Mouse (Mus musculus) kidney, adult 8-10 months (tissue): Measurements from ENCODE around the gene Anapc7.
"Not testable (repeated sequence)": the region's sequence is repeated elsewhere in the genome, so short reads cannot be mapped to it uniquely, and the experiment has no call there.

Source experiments
- DNase-seq, 2 experiments: peaks; one replicate each; pipeline ENCODE4 v3.0.0; 2022

Anapc7 gene

GRCm38 (mm10) chr5:122452194-122452593 is 30.7 kb downstream of the Anapc7 start:
- DNase-seq: no peak

- peak; percentile 28 to 53 for DNase-seq
These were observed 31.7 kb downstream of the Anapc7 start for GRCm38 (mm10) chr5:122453188-122453587.

GRCm38 (mm10) chr5:122454442-122454841 is 32.9 kb downstream of the Anapc7 start:
- no peak for DNase-seq

- no peak for DNase-seq
These were observed 33.4 kb downstream of the Anapc7 start for GRCm38 (mm10) chr5:122454883-122455282.

GRCm38 (mm10) chr5:122455584-122455983 is 34.1 kb downstream of the Anapc7 start:
- DNase-seq: no peak

DNA sequence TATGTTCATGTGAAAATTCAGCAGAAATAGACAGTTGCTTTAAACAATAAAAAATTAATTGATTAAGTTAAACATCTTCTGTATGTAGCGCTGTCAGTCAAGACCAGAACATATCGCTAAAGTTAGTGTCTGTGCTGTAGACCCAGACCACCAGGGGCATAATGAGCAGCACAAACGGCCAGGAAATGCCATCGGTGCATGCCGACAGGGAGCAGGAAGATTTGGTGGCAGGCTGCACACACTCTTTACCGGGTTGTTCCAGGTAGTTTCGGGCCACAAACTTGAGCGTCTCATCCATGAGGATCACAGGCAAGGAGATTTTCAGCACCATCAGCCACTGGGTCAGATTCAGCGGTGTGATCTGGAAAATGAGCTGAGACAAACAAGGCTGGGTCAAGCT is 35.6 kb downstream of the Anapc7 start:
- DNase-seq: not testable (repeated sequence)

DNA sequence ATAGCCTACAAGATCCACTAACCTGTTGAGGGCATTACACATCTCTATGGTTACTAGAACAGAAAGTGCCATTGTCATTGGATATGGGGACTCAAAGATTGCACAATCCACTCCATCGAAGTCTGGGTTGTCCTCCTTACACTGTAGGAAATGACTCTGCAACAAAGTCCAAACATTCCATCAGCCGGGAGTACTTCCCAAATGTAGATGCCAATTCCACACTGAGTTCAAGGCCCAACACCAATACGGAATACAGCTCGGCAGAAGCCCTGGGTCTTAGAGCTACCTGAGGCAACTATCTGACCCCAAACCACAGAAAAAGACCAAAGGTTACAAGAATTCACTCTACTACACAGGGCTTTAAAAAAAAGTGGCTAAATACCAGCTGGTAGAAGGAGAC is 36.6 kb downstream of the Anapc7 start:
- no peak for DNase-seq

DNA sequence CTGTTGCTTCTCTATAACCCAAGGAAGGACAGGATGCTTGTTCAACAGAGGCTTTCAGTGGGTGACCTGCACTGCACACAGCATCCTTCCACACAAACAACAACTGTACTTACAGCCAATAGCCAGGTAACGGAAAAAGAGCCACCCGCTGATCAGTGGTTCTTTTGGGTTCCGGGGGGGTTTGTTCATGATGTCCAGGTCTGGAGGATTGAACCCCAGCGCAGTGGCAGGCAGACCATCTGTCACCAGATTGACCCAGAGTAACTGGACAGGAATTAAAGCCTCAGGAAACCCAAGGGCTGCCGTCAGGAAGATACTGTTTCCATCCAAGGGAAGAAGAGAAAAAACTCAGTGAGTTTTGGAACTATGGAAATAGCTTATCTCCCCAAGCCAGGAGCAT is 37.8 kb downstream of the Anapc7 start:
- no peak for DNase-seq

DNA sequence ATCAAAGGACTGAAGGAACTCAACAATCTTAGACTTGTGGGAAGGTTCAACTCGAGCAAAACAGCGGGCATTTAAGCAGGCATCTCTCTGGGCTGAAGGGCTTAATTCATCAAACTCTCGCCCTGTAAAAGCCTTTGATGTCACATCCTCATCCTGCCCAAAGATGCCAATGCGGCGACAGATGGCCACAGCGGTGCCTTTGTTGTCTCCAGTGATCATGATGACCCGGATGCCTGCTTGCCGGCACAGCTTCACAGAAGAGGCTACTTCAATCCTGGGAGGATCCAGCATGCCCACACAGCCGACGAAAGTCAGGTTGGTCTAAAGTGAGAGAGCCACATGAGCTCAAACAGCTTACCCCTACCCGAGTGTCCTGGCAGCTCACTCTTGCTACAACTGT is 39.2 kb downstream of the Anapc7 start:
- DNase-seq: no peak

- no peak for DNase-seq
These were observed 39.9 kb downstream of the Anapc7 start for GRCm38 (mm10) chr5:122461431-122461830.

- DNase-seq: no peak
These were observed 50.2 kb downstream of the Anapc7 start for GRCm38 (mm10) chr5:122471658-122472057.

DNA sequence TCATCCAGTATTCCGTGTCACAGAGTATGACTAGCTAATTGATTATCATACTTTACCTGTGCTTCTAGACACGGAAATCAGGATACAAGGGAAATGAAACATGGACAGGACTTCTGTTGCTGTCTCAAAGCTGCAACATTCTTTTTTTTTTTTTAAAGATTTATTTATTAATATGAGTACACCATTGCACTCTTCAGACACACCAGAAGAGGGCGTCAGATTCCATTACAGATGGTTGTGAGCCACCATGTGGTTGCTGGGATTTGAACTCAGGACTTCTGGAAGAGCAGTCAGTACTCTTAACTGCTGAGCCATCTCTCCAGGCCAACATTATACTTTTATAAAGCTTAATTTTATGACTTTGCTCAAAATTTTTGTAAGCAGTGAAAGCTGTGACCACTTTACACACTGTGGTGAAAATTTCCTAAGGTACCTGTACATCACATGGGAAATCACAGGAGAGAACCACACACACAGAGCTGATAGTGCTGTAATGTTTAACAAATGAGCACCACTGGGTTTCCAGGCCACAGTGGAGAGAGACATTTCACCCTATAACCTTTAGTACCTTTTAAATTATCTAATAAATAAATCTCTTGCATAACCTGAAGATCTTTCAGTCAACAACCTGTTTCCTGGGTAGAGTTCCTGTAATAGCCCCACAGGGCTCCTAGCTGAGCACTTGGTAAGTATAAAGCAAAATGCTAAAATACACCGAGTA is 53.3 kb downstream of the Anapc7 start:
- DNase-seq: no peak

- DNase-seq: no peak
These were observed 54.6 kb downstream of the Anapc7 start for GRCm38 (mm10) chr5:122476078-122476477.

DNA sequence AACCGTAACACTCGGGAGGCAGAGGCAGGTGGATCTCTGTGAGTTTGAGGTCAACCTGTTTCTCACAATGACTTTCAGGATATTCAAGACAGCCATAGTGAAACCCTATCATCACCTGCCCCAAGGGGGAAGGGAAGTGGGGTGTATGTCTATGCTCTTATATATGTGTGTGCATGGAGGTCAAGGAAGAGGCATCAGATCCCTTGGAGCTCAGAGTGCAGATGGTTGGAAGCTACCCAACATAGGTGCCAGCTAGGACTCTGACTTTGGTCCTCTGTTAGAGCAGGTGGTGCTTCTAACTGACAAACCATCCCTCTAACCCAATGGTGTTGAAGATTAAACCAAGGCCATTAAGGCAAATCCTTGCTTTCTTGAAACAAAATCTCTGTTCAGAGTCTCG is 56.0 kb downstream of the Anapc7 start:
- DNase-seq: no peak

DNA sequence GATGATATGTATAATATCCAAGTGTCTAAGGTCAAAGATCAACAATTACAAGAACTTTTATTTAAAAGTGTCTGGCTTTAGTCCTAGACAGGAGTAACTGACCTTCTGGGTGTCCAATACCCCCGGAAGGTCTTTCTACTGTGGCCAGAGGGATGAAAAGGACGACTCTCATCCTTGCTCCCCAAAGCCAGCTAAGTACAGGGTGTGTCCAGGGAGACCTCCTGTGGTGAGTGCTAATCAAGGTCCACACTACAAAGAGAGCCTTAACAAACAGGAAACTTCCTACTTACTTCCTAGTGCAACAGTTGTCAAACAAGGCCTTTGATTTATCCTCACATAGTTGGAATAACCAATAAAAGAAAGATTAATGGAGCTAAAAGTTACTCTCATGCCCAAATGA is 57.6 kb downstream of the Anapc7 start:
- DNase-seq: no peak

- peak in 1 of 2 experiments; percentile 68 for DNase-seq
These were observed 60.4 kb downstream of the Anapc7 start for GRCm38 (mm10) chr5:122481844-122482243.

DNA sequence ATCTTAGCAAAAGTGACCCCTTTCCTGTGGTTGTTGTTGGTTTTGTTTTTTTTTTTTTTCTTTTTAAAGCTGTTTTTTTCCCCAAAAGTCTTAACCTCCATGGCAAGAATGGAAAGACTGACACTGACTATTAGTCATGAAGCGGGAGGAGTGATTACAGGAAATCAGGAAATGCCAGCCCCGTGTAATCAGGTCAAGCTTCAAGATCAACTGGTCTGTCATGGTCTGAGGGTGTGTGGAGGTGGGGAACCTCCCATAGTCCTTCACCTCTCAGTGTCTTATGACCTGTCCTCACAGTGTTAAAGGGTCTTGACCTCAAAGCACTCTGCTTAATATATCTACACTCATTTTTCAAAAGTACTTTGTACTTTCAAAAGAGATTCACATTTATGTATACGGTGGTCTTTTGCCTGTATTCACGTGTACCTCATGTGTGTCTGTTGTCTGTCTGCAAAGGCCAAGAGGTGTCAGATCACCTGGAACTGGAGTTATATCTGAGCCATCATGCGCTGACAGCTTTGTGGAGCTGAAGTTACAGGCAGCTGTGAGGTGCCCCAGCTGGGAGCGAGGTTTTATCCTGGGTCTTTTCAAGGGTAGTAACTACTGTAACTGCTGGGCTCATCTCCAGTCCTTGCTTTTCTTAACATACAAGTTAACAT is 61.4 kb downstream of the Anapc7 start:
- DNase-seq: no peak

- DNase-seq: not testable (repeated sequence)
These were observed 64.8 kb downstream of the Anapc7 start for GRCm38 (mm10) chr5:122486243-122486642.

GRCm38 (mm10) chr5:122487825-122488224 is 66.3 kb downstream of the Anapc7 start:
- DNase-seq: peak in 1 of 2 experiments; percentile 64

DNA sequence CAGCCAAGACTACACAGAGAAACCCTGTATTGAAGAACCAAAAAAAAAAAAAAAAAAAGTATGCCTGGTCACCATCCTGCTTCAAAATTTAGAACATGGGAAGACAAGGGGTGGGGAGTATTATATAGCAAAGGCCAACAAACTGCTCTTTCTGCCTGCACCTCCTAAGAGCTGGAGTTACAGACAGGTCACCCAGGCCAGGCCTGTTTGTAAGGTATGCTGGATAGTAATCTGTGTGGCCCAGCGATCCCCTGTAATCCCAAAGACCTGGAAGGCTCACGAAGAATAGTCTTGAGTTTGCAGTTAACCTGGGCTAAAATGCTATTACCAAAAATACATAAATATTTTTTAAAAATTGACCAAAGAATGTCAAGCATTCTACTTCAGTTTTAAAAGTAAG is 68.7 kb downstream of the Anapc7 start:
- DNase-seq: no peak

DNA sequence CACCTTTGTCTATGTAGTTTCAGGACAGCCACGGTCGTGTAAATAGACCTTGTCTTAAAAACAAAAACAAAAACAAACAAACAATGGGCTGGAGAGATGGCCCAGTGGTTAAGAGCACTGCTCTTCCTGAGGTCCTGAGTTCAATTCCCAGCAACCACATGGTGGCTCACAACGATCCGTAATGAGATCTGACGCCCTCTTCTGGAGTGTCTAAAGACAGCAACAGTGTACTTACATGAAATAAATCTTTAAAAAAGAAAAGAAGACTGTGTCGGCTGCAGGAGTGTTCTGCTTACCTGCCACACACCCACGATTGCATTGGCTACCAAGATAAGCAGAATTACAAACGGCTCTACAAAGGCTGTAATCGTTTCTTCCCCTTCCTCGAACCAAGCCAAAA is 69.9 kb downstream of the Anapc7 start:
- no peak for DNase-seq

- no peak for DNase-seq
These were observed 71.5 kb downstream of the Anapc7 start for GRCm38 (mm10) chr5:122493035-122493434.

- no peak for DNase-seq
These were observed 73.0 kb downstream of the Anapc7 start for GRCm38 (mm10) chr5:122494449-122494848.
